Mouse (Mus musculus): ENCODE measurements around the gene Asf1b.
A peak's percentile ranks its signal among the peaks of the same experiment; 100 is the strongest.
"Not testable (repeated sequence)": the region's sequence is repeated elsewhere in the genome, so short reads cannot be mapped to it uniquely, and the experiment has no call there.

Asf1b gene

GRCm38 (mm10) chr8:83964015-83964765, 8.9 kb downstream of the Asf1b start:
- DNase-seq: no peak

DNA sequence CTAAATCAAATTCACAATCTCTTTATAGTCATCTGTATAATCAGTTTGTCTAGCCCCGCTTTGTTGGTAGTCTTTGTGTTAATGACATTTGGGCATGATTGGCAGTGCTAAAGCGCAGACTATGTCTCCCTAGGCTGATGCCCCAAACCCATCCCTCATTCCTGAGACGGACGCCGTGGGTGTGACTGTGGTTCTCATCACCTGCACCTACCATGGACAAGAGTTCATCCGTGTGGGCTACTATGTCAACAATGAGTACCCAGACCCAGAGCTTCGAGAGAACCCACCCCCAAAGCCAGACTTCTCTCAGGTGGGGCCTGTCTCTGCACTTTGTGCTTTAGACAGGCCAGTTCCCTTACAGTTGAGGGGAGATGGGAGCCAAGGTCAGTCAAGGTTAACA, 12.4 kb downstream of the Asf1b start:
- no peak for DNase-seq

DNA sequence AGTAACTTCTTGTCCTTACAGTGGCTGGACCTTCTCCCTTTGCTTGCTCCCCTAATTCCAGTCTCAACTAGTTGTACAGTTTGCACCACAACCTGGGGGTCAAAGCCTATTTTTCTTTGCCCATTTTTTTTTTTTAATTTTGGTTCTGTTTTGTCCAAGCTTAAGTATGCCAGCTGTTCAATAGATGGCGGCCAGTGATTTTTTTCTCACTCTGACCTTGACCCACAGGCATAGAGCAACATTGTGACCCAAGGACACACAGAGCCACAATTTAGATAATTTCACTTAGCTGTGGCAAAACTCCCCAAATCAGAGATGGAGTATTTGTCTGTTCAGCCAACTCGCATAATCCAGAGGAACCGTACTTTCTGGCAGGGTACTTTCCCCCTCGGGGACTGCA, 15.8 kb downstream of the Asf1b start:
- DNase-seq: no peak

DNA sequence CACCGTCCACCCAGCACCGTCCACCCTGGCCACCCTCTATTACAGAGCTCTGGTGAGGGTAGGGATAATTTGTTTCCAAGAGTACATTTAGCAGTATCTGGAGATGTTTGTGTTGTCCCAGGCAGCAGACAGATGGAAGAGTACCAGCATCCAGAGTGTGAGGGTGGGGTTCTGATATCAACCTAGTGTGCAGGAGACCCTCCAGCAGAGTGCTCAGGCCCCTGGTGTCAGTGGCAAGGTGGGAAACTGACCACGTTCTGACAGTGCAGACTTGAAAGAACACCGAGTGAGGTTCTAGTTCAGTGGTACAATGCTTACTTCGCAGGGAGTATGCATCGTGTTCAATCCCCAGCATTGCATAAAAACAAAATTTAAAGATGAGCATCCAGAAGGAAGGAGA, 16.4 kb downstream of the Asf1b start:
- DNase-seq: no peak

DNA sequence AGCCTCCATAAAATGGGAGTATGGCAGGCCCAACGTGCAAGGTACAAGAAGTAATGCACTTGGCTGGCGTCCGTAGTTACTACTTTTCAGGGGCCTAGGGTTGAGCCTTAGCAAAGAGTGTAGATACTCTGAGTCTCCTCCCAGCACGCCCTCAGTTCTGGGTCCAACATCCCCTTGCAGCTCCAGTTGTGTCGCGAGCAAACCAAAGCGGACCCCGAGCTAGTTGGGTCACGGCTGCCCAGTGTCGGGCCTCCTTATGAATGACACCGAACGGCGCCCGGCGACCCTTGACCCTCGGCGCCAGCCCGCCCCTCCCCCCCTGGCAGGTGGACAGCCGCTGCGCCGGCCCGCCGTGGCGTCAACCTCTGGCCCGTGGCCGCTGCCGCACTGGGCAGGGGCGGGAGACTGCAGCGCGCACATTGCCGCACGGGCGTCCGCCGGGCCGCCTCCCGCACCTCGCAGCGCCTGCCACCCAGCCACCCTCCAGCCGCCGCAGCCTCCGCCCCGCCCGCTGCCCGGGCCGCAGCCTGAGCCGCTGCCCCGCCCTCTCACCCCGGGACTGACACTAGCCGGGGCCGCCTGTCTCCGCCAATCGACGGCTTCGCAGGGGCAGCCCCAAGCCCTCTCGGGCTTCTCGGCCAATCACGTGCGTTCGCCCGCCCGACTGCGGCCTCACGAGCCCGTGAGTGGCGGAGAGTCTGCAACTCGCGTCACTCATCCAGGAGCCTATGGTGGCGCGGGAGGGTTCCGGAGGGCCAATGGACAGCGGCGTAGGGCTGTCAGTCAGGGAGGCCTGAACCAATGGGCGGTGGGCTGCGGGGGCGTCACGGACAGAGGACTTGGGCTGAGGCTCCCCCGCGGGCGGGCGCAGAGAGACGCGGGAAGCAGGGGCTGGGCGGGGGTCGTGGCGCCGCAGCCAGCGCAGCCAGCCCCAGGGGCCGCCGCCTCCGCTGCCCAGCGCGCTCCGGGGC, 17.1 kb downstream of the Asf1b start, which contains the start of gene Prkaca:
TSS of gene Prkaca (plus strand) at position 844 of the 971 bp plus-strand sequence.
- DNase-seq: peak; percentile 99

- DNase-seq: peak; percentile 76 to 77
These were observed 18.1 kb downstream of the Asf1b start for GRCm38 (mm10) chr8:83973161-83974031.

DNA sequence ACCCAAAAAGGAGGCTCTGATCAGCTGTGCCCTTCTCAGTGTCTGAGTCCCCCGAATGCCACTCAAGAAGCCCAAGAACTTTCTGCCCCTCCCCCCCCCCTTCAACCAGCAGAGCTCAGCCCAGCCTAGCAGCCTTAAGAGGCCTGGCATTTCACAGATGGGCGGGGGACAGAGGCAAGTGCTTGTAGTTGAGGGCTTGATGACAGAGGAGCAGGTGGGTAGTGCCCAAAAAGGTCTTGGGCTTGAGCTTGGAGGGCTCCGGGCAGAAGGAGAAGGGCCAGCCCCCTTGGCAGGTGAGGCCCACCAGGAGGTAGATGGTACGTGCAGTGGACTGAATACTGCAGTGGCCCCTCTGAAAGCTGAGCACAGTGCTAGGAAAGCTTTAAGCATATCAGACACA, 19.2 kb downstream of the Asf1b start:
- peak in 1 of 2 experiments; percentile 24 for DNase-seq

- no peak for DNase-seq
These were observed 20.9 kb downstream of the Asf1b start for GRCm38 (mm10) chr8:83976101-83976630.

GRCm38 (mm10) chr8:83976779-83977350, 21.6 kb downstream of the Asf1b start:
- DNase-seq: peak in 1 of 2 experiments; percentile 29

- DNase-seq: no peak
These were observed 22.3 kb downstream of the Asf1b start for GRCm38 (mm10) chr8:83977646-83978045.

- no peak for DNase-seq
These were observed 22.9 kb downstream of the Asf1b start for GRCm38 (mm10) chr8:83978200-83978599.

DNA sequence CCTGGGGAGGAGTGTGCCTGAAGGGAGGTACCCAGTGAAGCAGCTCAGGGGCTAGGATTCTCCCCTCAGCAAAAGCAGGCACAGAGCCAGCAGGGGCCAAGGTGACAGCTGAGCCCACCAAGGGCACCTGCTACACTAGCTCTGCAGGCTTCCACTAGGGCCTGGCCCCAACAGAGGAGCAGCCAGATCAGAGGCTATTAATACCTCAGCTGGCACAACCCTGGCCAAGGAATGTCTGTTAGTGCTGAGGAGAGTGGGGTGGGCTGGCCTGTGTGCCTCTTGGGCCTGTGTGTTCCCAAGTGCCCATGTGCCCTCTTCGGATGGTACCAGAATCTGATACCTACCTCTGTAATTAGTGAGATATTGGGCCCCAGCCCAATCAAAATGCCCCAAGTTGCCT, 24.9 kb downstream of the Asf1b start:
- peak; percentile 49 to 55 for DNase-seq

- peak; percentile 44 to 55 for DNase-seq
These were observed 25.5 kb downstream of the Asf1b start for GRCm38 (mm10) chr8:83980845-83981244.

DNA sequence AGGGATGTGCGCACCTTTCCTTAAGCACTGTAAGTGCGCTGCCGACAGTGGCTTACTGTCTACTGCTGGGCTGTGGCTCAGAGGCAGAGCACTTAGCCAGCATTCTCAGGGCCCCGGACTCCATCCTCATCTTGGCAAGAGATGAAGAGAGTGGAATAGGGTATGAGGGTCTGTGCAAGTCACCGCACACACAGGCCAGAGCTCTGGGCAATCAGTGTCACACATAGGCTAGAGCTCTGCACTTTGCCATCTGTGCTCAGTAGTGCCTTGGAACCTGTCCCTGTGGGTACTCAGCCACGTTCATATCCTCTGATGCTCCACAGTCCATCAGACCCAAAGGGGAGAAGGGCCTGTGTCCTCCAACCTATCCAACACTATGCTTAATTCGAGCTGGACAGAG, 26.2 kb downstream of the Asf1b start:
- peak; percentile 28 to 43 for DNase-seq

- no peak for DNase-seq
These were observed 27.1 kb downstream of the Asf1b start for GRCm38 (mm10) chr8:83982449-83982848.

GRCm38 (mm10) chr8:83983222-83983621, 27.9 kb downstream of the Asf1b start:
- not testable (repeated sequence) for DNase-seq

- no peak for DNase-seq
These were observed 33.9 kb downstream of the Asf1b start for GRCm38 (mm10) chr8:83989243-83989642.

DNA sequence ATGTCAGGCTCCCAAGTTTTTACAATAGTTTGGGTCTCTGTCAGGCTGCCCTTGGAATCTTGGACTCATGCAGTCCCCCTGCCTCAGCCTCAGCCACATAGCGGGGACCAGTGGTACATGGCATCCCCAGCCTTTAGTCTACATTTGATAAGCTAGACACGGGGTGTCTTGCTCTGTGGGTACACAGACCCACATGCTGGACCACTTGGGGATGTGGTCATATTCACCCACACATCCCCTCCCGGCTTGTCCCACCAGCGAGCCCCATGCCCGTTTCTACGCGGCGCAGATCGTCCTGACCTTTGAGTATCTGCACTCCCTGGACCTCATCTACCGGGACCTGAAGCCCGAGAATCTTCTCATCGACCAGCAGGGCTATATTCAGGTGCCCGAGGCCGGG, 34.9 kb downstream of the Asf1b start:
- DNase-seq: no peak

- no peak for DNase-seq
These were observed 37.2 kb downstream of the Asf1b start for GRCm38 (mm10) chr8:83992488-83992887.

DNA sequence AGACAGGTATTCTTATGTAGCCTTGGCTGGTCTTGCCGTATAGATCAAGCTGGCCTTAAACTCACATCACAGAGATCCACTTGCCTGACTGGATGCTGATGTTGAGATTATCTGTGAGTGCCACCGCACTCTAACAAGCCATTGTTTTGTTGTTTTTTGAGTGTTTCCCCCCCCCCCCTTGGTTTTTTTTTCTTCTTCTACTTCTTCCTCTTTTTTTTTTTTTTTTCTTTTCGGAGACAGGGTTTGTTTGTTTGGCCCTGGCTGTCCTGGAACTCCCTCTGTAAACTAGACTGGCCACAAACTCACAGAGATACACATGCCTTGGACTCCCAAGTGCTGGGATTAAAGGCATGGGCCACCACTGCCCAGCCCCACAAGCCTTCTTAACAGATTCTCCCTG, 38.7 kb downstream of the Asf1b start:
- no peak for DNase-seq

DNA sequence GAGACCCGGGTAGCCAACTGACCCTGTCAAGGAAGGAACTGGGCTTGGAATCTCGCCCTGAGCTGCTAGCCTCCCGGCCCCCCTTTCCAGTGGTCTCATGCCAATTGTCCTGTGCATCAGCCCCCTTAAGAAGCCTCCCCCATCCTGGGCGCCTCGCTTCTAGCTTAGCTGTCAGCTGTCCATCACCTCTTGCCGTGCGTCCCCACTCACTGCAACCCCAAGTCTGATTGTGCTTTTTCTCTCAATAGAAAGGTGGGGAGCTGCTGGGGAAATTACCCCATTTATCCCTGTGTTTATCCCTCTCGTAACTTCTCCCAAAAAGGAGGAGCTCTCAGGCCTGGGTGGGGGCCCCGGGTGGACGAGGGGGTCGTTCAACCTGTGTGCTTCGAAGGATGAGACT, 40.7 kb downstream of the Asf1b start:
- DNase-seq: peak; percentile 39 to 49
